Mouse (Mus musculus) E14TG2a.4 (cell line): ENCODE results near the gene Reep6.
A peak's percentile ranks its signal among the peaks of the same experiment; 100 is the strongest.

Source experiments
- H3K27me3 ChIP-seq: 2 replicates; pipeline ENCODE4 v1.6.1; 2014; ENCODE audit warnings: low read length, control low read depth; ENCODE audit not compliant: insufficient read depth
- H3K36me3 ChIP-seq: 2 replicates; pipeline ENCODE4 v1.6.1; 2014; ENCODE audit warnings: low read length, control low read depth; ENCODE audit not compliant: insufficient read depth
- H3K4me1 ChIP-seq: replicated peaks from 2 replicates; pipeline ENCODE4 v1.6.1; 2014; ENCODE audit warnings: low read depth, low read length, control low read depth
- H3K4me3 ChIP-seq: replicated peaks from 2 replicates; pipeline ENCODE4 v1.5.1; 2014; ENCODE audit warnings: mild to moderate bottlenecking, low read length
- H3K9me3 ChIP-seq: 2 replicates; pipeline ENCODE4 v1.6.1; 2014; ENCODE audit warnings: low read length, control low read depth
- CTCF ChIP-seq: conservative IDR thresholded peaks from 2 replicates; pipeline ENCODE4 v1.5.1; 2014; ENCODE audit warnings: low read length
- NANOG ChIP-seq: IDR thresholded peaks from 2 replicates; pipeline ENCODE4 v1.6.1; 2014; ENCODE audit warnings: borderline replicate concordance, low read length, mixed read lengths
- POU5F1 ChIP-seq: IDR thresholded peaks from 2 replicates; pipeline ENCODE4 v1.6.1; 2014; ENCODE audit warnings: low read length, borderline replicate concordance

Reep6 gene

DNA sequence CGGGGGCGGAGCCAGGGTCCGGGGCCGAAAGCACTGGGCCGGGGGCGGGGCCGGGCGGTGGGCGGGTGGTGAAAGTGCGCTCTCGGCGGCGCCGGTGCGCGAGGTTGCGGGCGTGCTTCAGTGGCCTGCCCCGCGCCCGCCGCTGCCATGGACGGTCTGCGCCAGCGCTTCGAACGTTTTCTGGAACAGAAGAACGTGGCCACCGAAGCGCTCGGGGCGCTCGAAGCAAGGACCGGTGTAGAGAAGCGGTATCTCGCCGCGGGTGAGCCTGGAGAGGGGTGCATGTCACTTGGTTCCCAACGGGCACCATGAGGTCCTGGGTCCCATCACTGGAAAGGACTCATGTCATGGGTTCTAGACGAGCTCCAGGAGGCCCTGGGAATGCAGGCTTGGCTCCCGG is 331 bp downstream of the Reep6 start:
- Histone ChIP-seq H3K4me3 (peak overlapping the region; percentile 88), H3K4me1 (peaks cover 68% of the 10 kb centered on the region), H3K9me3 (no peaks in the 10 kb centered on the region), H3K36me3 (peaks cover 25% of the 10 kb centered on the region), H3K27me3 (peaks cover 24% of the 10 kb centered on the region)
- no peak for TF ChIP-seq NANOG
- no peak for TF ChIP-seq POU5F1
- no peak for TF ChIP-seq CTCF

DNA sequence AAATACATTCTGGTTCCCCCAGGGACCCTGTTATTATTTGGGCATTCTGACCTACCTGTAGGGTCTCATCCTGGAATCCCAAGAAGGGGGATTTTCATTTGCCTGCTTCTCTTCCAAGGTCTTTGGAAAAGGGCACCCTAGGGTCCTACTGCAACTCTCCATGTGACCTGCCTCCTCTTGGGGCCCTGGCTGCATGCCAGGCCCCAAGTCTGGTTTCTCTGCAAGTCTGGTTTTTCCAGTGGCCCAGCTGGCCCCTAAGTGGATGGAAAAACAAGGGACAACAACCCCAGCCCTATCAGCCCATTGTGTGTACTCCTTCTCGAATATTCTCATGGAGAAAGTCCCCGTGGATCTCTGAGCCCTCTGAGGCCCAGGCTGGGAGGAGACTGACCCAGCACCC is 1.1 kb downstream of the Reep6 start:
- peaks cover 16% of the 10 kb centered on the region; the same call in 1 of the 2 replicates for H3K27me3 ChIP-seq
- H3K9me3 ChIP-seq, result no peaks in the 10 kb centered on the region
- H3K4me3 ChIP-seq, result peak overlapping the region; percentile 88
- no peak for TF ChIP-seq CTCF
- no peak for TF ChIP-seq POU5F1
- no peak for TF ChIP-seq NANOG
- peaks cover 33% of the 10 kb centered on the region for H3K36me3 ChIP-seq
- peaks cover 69% of the 10 kb centered on the region for H3K4me1 ChIP-seq

DNA sequence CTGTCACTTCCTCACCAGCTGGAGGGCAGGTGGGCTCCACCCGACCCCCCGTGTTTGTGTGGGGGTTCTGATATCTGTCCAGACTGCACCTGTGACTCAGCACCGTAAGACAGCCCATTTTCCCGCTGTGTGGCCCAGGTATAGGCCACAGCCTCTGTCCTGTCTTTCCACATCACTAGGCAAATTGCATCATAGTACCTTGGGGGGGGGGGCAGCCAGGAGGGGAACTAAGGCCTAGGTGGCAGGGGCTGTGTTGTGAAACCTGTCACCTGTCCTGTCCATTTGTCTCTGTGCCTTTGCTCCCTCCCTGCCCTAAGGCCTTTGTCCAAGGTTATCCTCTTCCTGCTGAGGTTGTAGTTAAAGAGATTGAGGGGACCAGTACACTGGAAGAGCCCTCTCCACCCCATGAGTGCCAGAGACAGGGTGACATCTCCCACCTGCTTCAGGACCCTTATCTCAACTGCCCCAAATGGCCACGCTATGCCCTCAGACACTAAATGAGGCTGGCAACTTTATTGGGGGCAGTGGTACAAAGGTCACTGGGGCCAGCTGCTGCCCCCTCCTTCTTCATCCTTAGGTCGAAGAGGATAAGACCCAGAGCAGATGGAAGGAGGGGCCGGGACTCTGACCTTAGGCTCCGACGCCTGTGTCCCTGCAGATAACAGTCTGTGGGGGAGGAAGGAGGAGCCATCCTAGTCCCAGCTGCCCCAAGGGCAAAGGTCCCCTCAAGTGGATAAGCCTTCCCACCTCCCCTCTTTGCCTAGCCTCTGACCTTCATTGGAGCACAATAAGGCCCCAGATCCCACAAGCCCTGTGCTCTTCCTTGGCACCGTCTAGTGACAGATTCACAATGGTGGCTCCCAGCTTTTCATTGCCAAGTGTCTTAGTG is 2.1 kb downstream of the Reep6 start:
- Histone ChIP-seq H3K36me3 (peaks cover 42% of the 10 kb centered on the region), H3K4me1 (peaks cover 75% of the 10 kb centered on the region), H3K27me3 (peaks cover 13% of the 10 kb centered on the region; the same call in 1 of the 2 replicates), H3K9me3 (no peaks in the 10 kb centered on the region), H3K4me3 (peak overlapping the region; percentile 88; the same call in 1 of the 2 replicates)
- no peak for TF ChIP-seq CTCF

DNA sequence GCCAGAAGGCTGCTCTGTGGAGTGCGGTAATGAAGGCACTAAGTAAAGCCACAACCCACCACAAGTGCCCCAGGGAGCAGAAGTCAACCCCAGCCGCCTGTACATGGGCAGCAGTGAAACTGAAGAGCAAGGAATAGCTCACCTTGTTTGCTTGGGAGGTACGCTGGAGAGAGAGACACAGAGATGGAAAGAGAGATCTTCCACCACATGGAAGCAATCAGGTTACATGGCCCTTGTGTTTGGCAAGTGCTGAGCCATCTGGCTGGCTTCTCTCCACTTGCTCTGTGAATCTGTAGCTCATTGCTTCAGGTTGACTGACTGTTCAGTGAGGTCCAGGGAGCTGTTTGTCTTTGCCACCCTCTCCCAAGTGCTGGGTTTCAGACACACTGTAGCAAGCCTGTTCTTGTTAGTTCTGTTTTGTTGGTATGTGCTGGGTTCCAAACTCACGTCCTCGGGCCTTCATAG is 2.8 kb downstream of the Reep6 start:
- Histone ChIP-seq H3K4me3 (no peak overlapping the region), H3K27me3 (peaks cover 13% of the 10 kb centered on the region; the same call in 1 of the 2 replicates), H3K36me3 (peaks cover 42% of the 10 kb centered on the region), H3K4me1 (peaks cover 82% of the 10 kb centered on the region), H3K9me3 (no peaks in the 10 kb centered on the region)
- TF ChIP-seq POU5F1, result no peak
- no peak for TF ChIP-seq NANOG
- TF ChIP-seq CTCF, result no peak

DNA sequence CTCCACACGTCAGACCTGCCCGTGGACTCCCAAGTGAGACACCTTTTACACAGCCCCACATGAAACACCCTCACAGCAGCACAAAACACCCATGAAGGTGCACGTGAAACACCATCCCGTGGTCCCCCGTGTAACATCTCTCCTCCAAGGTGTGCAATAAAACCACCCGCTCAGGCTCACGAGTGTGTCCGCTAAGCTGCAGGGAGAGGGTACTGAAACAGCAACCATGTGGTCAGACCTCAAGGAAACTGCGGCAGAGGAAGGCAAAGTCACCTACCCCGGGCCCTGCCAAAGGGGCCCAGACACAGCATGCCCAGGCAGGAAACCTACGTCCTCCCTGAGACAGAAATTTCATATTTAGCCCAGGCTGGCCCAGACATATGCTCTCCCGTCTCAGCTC is 6.5 kb downstream of the Reep6 start:
- H3K4me3 ChIP-seq, result no peak overlapping the region
- TF ChIP-seq NANOG, result no peak
- no peaks in the 10 kb centered on the region for H3K9me3 ChIP-seq
- H3K36me3 ChIP-seq, result peaks cover 42% of the 10 kb centered on the region
- peaks cover 15% of the 10 kb centered on the region for H3K27me3 ChIP-seq
- H3K4me1 ChIP-seq, result peaks cover 91% of the 10 kb centered on the region

DNA sequence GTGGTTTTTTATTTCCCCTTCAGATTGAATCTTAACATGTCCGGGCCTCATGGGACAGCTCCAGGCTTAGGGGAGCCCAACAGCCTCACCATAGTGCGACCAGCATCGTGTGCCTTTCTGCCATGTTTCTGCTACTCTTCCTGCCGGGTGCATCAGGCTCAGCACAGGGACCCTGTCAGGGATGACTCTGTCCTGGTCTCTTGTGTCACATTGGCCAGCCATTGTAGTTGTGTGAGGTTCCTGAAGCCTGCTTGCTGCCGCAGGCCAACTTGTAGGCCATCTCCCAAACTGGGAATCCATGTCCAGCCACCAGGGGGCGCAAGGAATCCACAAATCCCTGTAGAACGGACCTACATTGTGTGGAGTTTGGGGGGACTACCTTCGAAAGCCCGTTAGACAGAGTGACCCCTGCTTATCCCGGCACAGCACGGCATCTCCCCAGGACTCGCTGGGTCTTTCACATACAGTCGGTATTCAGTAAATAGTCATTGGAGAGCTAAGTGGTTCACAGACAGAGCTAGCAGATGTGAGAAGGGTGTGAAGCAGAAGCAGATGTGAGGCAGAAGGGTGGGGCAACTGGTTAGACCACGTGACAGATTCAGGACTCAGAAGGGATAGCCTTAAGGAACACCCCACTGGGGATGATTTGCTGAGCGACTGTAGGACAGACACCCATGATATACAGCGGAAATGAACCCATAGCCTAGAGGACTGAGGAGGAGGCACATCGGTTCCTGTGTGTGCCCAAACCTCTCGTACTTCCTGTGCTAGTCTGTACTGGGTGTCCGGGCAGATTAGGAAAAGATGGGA is 10.4 kb downstream of the Reep6 start:
- Histone ChIP-seq H3K4me1 (peaks cover 89% of the 10 kb centered on the region), H3K4me3 (peak overlapping the region; percentile 76; the same call in 1 of the 2 replicates), H3K27me3 (peaks cover 31% of the 10 kb centered on the region), H3K36me3 (peaks cover 16% of the 10 kb centered on the region), H3K9me3 (no peaks in the 10 kb centered on the region)
- TF ChIP-seq CTCF (peak; percentile 92), NANOG (no peak)

DNA sequence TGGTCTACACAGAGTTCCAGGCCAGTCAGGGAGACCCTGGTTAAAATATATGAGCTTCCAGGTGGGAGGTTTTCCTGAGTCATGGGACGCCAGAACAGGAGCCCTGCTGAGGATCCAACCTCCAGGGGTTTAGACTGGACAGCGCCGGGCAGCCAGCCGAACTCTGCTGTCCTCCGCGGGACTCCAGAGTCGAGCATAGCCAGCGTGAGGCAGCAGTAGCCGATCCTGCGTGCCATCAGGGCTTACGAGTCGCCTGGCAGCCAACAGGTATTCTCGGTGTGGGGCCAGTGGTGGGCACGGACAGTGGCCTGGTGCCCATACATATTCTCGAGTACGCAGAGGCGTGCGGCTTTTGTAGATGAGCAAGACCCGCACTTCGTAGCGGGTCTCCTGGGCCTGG is 11.3 kb downstream of the Reep6 start:
- TF ChIP-seq NANOG, result no peak
- no peak for TF ChIP-seq POU5F1
- no peak for TF ChIP-seq CTCF
- Histone ChIP-seq H3K36me3 (peaks cover 8% of the 10 kb centered on the region), H3K9me3 (no peaks in the 10 kb centered on the region), H3K27me3 (peaks cover 39% of the 10 kb centered on the region), H3K4me3 (peak overlapping the region; percentile 76), H3K4me1 (peaks cover 89% of the 10 kb centered on the region)

DNA sequence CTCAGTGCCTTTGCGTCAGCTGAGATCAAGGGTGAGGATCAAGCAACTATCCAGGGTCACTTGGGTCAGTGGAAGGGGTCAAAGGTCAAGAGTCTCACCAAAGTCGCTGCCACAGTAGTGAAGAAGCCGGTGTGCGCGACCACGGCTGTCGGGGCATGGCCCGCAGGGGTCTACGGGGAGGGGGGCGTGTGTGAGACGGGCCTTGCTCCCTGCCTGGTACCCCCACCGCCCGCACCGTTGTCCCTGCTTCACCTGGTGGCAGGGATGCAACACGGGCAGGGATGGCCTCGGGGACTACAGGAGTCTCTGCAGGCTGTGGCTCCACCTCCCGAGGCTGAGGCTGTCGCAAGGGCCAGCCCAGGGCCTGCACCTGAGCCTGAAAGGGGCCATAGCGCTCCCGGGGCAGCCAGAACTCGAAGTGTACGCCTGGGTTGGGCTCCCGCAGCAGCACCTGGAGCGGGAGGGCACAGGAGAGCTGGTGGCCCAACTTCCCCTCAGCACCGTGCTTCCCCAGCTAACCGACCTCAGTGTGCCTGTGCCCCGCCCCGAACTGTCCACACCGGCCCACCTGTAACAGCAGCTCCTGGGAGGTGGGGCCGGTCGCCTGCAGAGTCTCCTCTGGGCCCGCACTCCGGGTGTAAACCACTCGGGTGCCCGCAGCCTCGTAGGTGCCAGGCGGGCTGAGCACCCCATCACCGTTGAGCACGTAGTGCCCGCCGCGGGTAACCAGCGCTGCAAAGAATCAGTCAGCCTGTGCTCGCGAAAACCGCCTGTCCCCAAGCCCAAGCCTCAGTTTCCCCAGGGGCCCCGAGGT is 11.9 kb downstream of the Reep6 start:
- Histone ChIP-seq H3K27me3 (peaks cover 41% of the 10 kb centered on the region), H3K9me3 (no peaks in the 10 kb centered on the region), H3K4me3 (peak overlapping the region; percentile 76), H3K36me3 (peaks cover under 1% of the 10 kb centered on the region; the same call in 1 of the 2 replicates), H3K4me1 (peaks cover 86% of the 10 kb centered on the region)
- no peak for TF ChIP-seq CTCF
- no peak for TF ChIP-seq NANOG
- no peak for TF ChIP-seq POU5F1
